Mouse (Mus musculus): ENCODE data around the gene Spryd4.

- no peak for TF ChIP-seq POLR2A (IDR thresholded peaks at IDR 0.05; ENCODE audit: insufficient read depth, low read length)
- no peak for TF ChIP-seq CTCF (IDR thresholded peaks at IDR 0.05; ENCODE audit: low read depth, low read length)
- no peak for TF ChIP-seq EP300 (IDR thresholded peaks at IDR 0.05; ENCODE audit: insufficient read depth, low read depth, low read length)
Measured at GRCm38 (mm10) chr10:128175302-128175701, 36.3 kb downstream of the Spryd4 start.

Measured in ES-Bruce4 (cell line).